Mouse (Mus musculus) urinary bladder, postnatal 10 days (tissue): ENCODE results near the gene Pms1.

Experiments
- DNase-seq: peaks from one replicate; pipeline ENCODE4 v3.0.0; 2022; ENCODE audit warnings: low spot score

Gene Pms1

DNA sequence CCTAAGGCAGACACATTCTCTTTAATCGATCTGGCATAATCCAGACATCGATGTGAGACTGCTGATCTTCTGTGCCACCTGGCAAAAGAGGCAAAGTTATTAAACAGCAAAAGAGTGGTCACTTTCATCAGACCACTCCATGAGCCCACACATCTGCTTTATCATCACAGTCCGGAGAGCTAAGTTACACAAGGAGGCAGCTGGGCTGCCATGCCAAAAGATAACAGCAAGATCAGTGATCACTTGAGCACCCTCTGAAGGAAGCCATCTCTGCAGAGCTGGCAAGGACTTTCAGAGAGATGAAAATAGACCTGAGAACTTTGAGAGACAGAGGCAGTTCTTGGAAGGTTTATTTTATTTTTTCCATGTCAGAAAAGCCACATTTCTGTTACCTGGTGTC is 102.3 kb downstream of the Pms1 start:
- no peak for DNase-seq

DNA sequence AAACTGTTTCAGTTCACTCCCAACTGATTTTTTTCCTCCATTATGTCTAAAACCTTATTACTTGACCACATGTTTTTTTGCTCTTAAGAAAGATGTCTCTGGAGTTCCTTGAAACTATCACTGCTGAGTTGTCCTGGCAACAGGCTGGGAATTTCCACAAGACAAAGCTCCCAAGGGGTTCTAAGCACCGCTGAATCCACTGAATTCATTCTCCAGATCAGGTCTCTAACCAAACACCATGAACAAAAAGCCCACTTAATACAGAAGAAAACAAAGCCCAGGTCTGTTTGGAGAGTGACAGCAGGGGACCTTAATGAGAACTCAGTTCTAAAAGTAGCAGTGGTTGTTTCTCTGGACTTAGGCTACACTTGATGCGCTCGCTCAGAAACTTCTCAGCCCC is 105.6 kb downstream of the Pms1 start:
- DNase-seq, result no peak

DNA sequence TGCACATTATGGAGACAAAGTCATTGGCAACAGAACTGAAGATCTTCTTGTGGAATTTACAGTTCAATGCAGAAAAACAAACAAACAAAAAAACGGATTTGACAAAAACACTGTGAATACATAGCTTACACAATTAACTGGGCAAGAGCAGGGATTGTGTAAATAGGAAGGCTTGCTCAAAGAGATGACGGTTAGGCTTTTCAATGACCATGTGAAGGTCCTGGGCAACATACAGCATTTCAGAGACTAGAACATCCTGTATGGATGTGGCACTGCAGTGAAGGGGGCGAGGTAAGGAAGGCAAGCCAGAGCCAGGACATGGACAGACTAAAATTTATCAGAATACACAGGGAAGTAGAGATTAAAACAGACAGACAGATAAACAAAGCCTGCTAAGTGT is 107.2 kb downstream of the Pms1 start:
- DNase-seq, result no peak

DNA sequence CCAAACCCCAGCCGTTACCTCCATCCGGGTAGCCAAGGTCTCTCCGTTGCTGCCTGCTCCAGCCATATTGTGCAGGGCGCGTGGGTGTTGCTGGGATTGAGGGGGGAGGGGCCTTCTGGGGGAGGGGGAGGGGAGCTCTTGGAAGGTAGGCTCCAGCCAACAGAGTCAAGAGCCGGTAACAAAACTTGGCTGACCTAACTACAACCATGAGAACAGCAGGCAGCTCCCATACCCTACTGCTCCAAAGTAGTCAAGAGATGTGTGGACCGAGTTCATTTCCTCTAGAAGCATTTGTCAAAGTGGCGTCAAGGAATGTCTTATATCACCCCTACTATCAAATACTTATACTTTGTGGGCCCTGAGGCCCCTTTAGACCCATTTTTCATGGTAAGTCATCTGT is 109.3 kb downstream of the Pms1 start, which contains the start of gene 1700019A02Rik:
Gene 1700019A02Rik (minus strand): TSS at position 101 of the 400 bp plus-strand sequence.
- DNase-seq, result no peak

DNA sequence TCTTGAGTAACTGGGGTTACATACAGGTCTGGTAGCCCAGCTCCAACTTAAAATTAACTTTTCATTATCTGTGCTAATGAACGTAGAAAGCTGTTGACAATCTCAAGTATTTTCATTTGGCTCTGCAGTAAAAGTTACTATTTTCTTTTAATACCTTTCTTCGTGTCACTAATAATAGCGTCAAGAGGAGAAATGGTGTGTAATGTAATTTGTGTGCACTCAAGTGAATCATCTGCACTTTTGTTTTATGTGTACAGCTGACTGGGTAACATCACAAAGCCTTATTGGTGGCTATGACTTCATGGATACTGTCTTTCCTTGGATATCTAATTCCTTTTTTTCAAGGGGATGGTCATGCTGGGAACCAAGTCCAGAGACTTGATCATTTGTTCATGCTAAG is 110.5 kb downstream of the Pms1 start:
- DNase-seq, result no peak

DNA sequence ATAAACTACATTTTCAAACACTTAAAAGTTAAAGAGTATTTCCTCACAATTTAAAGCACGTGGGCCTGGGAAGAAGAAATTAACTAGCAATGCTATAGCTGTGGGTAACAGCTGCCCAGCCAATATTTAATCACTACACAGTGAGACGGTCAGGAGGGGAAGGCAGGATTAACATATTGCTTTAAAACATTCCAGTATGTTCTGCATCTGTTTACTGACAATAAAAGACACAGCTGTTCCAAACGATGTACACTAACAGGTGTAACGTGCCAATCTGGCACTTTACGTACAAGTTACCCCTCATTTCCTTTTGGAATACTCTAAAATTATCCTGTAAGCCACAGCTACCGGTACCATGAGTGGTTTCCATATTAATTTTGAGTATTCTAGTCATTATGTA is 139.1 kb downstream of the Pms1 start:
- no peak for DNase-seq
